Mouse (Mus musculus): ENCODE measurements around the gene Col4a4. TPM values are rescaled to one million over a fixed set of nuclear protein-coding genes. Genes with fewer than 3 reads are reported as not detected.

The Col4a4 gene
- polyA plus RNA-seq (2012; rRNA removed): 0.06 and 0.08 TPM in 2 replicates

GRCm38 (mm10) chr1:82586713-82587399, at the start of gene Col4a4, which contains the start of gene Col4a3:
Gene Col4a4 (minus strand): TSS chr1:82586849.
Gene Col4a3 (plus strand): TSS chr1:82586921.
- peaks cover 5% of the 10 kb centered on the region; the same call in 1 of the 2 replicates for H3K4me1 ChIP-seq (ENCODE audit: control insufficient read depth, insufficient read depth, insufficient read length, low read length)
- H3K27me3 ChIP-seq (ENCODE audit: control insufficient read depth, insufficient read depth, low read length): no peaks in the 10 kb centered on the region; the same call in 1 of the 2 replicates
- WGBS: 2% methylated on average over 34 of the region's 34 CpGs
- no peak within 1 kb of the TSS for H3K27ac ChIP-seq (ENCODE audit: insufficient read depth, low read depth, low read length)
- H3K36me3 ChIP-seq (ENCODE audit: control insufficient read depth, insufficient read depth, low read length): no peaks in the 10 kb centered on the region
- TF ChIP-seq CTCF (IDR thresholded peaks at IDR 0.05; ENCODE audit: extremely low read depth, insufficient read length, insufficient replicate concordance, low read depth, low read length) (no peak), POLR2A (IDR thresholded peaks at IDR 0.05; ENCODE audit: low read depth, low read length) (no peak)
- peak within 1 kb of the TSS; percentile 26 for H3K4me3 ChIP-seq (ENCODE audit: low read depth, low read length)

- H3K27ac ChIP-seq (ENCODE audit: insufficient read depth, low read depth, low read length): no peak overlapping the region
- no peak for TF ChIP-seq POLR2A (IDR thresholded peaks at IDR 0.05; ENCODE audit: low read depth, low read length)
- H3K4me3 ChIP-seq (ENCODE audit: low read depth, low read length): no peak overlapping the region
- 61% methylated on average over 4 of the region's 4 CpGs for WGBS
- no peaks in the 10 kb centered on the region for H3K36me3 ChIP-seq (ENCODE audit: control insufficient read depth, insufficient read depth, low read length)
- no peaks in the 10 kb centered on the region for H3K27me3 ChIP-seq (ENCODE audit: control insufficient read depth, insufficient read depth, low read length)
- H3K4me1 ChIP-seq (ENCODE audit: control insufficient read depth, insufficient read depth, insufficient read length, low read length): no peaks in the 10 kb centered on the region
Observed at GRCm38 (mm10) chr1:82636321-82636720, 49.7 kb upstream of the Col4a4 start.

GRCm38 (mm10) chr1:82635254-82635620, 48.6 kb upstream of the Col4a4 start:
- Histone ChIP-seq H3K4me1 (ENCODE audit: control insufficient read depth, insufficient read depth, insufficient read length, low read length) (no peaks in the 10 kb centered on the region), H3K36me3 (ENCODE audit: control insufficient read depth, insufficient read depth, low read length) (no peaks in the 10 kb centered on the region), H3K27me3 (ENCODE audit: control insufficient read depth, insufficient read depth, low read length) (no peaks in the 10 kb centered on the region), H3K27ac (ENCODE audit: insufficient read depth, low read depth, low read length) (no peak overlapping the region), H3K4me3 (ENCODE audit: low read depth, low read length) (no peak overlapping the region)
- no peak for TF ChIP-seq CTCF (IDR thresholded peaks at IDR 0.05; ENCODE audit: extremely low read depth, insufficient read length, insufficient replicate concordance, low read depth, low read length)
- no peak for TF ChIP-seq POLR2A (IDR thresholded peaks at IDR 0.05; ENCODE audit: low read depth, low read length)
- 75% methylated on average over 9 of the region's 9 CpGs for WGBS

- TF ChIP-seq POLR2A (IDR thresholded peaks at IDR 0.05; ENCODE audit: low read depth, low read length): no peak
- TF ChIP-seq CTCF (IDR thresholded peaks at IDR 0.05; ENCODE audit: extremely low read depth, insufficient read length, insufficient replicate concordance, low read depth, low read length): no peak
- 76% methylated on average over 19 of the region's 19 CpGs for WGBS
- H3K36me3 ChIP-seq (ENCODE audit: control insufficient read depth, insufficient read depth, low read length): no peaks in the 10 kb centered on the region
- no peaks in the 10 kb centered on the region for H3K4me1 ChIP-seq (ENCODE audit: control insufficient read depth, insufficient read depth, insufficient read length, low read length)
- H3K4me3 ChIP-seq (ENCODE audit: low read depth, low read length): no peak overlapping the region
- no peaks in the 10 kb centered on the region for H3K27me3 ChIP-seq (ENCODE audit: control insufficient read depth, insufficient read depth, low read length)
- H3K27ac ChIP-seq (ENCODE audit: insufficient read depth, low read depth, low read length): no peak overlapping the region
Observed at GRCm38 (mm10) chr1:82634545-82635253, 48.0 kb upstream of the Col4a4 start.

- no peak overlapping the region for H3K4me3 ChIP-seq (ENCODE audit: low read depth, low read length)
- no peak overlapping the region for H3K27ac ChIP-seq (ENCODE audit: insufficient read depth, low read depth, low read length)
- H3K4me1 ChIP-seq (ENCODE audit: control insufficient read depth, insufficient read depth, insufficient read length, low read length): no peaks in the 10 kb centered on the region
- TF ChIP-seq POLR2A (IDR thresholded peaks at IDR 0.05; ENCODE audit: low read depth, low read length): no peak
- TF ChIP-seq CTCF (IDR thresholded peaks at IDR 0.05; ENCODE audit: extremely low read depth, insufficient read length, insufficient replicate concordance, low read depth, low read length): no peak
- H3K27me3 ChIP-seq (ENCODE audit: control insufficient read depth, insufficient read depth, low read length): no peaks in the 10 kb centered on the region
- no peaks in the 10 kb centered on the region for H3K36me3 ChIP-seq (ENCODE audit: control insufficient read depth, insufficient read depth, low read length)
- WGBS: 37% methylated on average over 6 of the region's 6 CpGs
Observed at GRCm38 (mm10) chr1:82631169-82631792, 44.6 kb upstream of the Col4a4 start.

- 54% methylated on average over 5 of the region's 5 CpGs for WGBS
- no peak for TF ChIP-seq CTCF (IDR thresholded peaks at IDR 0.05; ENCODE audit: extremely low read depth, insufficient read length, insufficient replicate concordance, low read depth, low read length)
- TF ChIP-seq POLR2A (IDR thresholded peaks at IDR 0.05; ENCODE audit: low read depth, low read length): no peak
- H3K4me3 ChIP-seq (ENCODE audit: low read depth, low read length): no peak overlapping the region
- H3K4me1 ChIP-seq (ENCODE audit: control insufficient read depth, insufficient read depth, insufficient read length, low read length): no peaks in the 10 kb centered on the region
- no peaks in the 10 kb centered on the region for H3K27me3 ChIP-seq (ENCODE audit: control insufficient read depth, insufficient read depth, low read length)
- no peak overlapping the region for H3K27ac ChIP-seq (ENCODE audit: insufficient read depth, low read depth, low read length)
- H3K36me3 ChIP-seq (ENCODE audit: control insufficient read depth, insufficient read depth, low read length): no peaks in the 10 kb centered on the region
Observed at GRCm38 (mm10) chr1:82629495-82629894, 42.8 kb upstream of the Col4a4 start.

GRCm38 (mm10) chr1:82627652-82628051, 41.0 kb upstream of the Col4a4 start:
- H3K27ac ChIP-seq (ENCODE audit: insufficient read depth, low read depth, low read length): no peak overlapping the region
- 29% methylated on average over 4 of the region's 4 CpGs for WGBS
- H3K36me3 ChIP-seq (ENCODE audit: control insufficient read depth, insufficient read depth, low read length): no peaks in the 10 kb centered on the region
- TF ChIP-seq CTCF (IDR thresholded peaks at IDR 0.05; ENCODE audit: extremely low read depth, insufficient read length, insufficient replicate concordance, low read depth, low read length) (no peak), POLR2A (IDR thresholded peaks at IDR 0.05; ENCODE audit: low read depth, low read length) (no peak)
- H3K27me3 ChIP-seq (ENCODE audit: control insufficient read depth, insufficient read depth, low read length): no peaks in the 10 kb centered on the region
- no peaks in the 10 kb centered on the region for H3K4me1 ChIP-seq (ENCODE audit: control insufficient read depth, insufficient read depth, insufficient read length, low read length)
- no peak overlapping the region for H3K4me3 ChIP-seq (ENCODE audit: low read depth, low read length)

Measured in small intestine, adult 2 months (tissue).